Mouse (Mus musculus) bone marrow macrophage, adult 2 months (primary cell): ENCODE measurements around the gene Batf3. TPM values are rescaled to one million over a fixed set of nuclear protein-coding genes. Genes with fewer than 3 reads are reported as not detected.

ENCODE experiments used
- H3K27ac ChIP-seq: 2 replicates; pipeline ENCODE4 v1.5.1; 2012; ENCODE audit warnings: low read depth, low read length; ENCODE audit not compliant: insufficient read depth
- H3K4me1 ChIP-seq: 2 replicates; pipeline ENCODE4 v1.6.1; 2012; ENCODE audit warnings: low read length; ENCODE audit not compliant: control insufficient read depth, insufficient read depth
- H3K4me3 ChIP-seq: 2 replicates; pipeline ENCODE4 v1.5.1; 2012; ENCODE audit warnings: mild to moderate bottlenecking, low read length, moderate library complexity; ENCODE audit not compliant: insufficient read depth
- CTCF ChIP-seq: IDR thresholded peaks from 2 replicates; pipeline ENCODE4 v1.5.1; 2012; ENCODE audit warnings: low read depth, mild to moderate bottlenecking, low read length, moderate library complexity
- POLR2A ChIP-seq: IDR thresholded peaks from 2 replicates; pipeline ENCODE4 v1.6.1; 2012; ENCODE audit warnings: mild to moderate bottlenecking, low read depth, low read length, borderline replicate concordance
- polyA plus RNA-seq: library from polyadenylated mRNA; stranded (reverse); fragments of >200 nt; gene quantifications from 2 replicates; pipeline ENCODE4 v1.2.4, GENCODE M21; 2012; ENCODE audit not compliant: missing spikeins, insufficient read depth, insufficient read length

Gene Batf3
- polyA plus RNA-seq: 5.6 and 7.0 TPM in 2 replicates

DNA sequence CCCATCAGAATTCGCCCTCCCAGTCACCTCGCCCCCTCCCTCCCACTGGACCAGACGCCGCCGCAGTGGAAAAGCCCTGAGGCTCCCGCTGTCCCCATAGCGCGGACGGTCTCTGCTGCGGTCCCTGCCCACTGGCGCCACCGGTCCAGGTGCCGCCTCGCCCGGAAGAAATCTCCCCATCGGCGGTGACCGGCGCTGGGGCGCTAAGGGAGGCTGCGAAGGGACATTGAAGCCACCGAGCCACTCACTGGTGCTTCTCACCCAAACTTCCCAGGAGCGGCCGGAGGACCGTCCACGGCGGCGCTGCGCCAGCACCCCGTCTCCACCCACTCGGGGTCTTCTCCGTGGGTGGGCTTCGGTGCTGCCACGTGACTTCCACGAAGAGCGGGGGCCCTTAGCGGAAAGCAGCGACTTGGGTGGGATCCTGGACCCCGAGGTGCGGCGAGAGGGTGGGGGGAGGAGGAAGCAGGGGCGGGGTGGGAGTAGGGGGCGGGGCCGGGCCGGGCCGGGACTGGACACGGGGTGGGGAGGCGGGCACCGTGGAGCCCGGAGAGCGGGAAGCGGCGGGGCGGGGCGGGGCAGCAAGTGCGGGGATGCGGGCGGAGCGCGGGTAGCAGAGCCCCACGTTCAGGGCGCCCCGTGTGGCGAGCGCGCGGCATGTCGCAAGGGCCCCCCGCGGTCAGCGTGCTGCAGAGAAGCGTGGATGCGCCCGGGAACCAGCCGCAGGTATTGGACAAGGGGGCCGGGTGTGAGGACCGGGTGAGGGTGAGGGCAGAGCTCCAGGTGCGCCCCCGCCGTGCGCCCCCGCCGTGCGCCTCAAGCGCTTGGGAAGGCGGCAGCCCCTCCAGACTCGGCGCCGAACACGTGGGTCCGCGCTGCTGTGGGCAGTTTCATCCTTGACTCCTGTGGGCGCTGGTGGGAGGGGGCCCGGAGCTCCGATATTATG is at the start of gene Batf3:
TSS of gene Batf3 (plus strand) at position 46 of the 946 bp plus-strand sequence.
- H3K27ac ChIP-seq: no peak within 1 kb of the TSS

DNA sequence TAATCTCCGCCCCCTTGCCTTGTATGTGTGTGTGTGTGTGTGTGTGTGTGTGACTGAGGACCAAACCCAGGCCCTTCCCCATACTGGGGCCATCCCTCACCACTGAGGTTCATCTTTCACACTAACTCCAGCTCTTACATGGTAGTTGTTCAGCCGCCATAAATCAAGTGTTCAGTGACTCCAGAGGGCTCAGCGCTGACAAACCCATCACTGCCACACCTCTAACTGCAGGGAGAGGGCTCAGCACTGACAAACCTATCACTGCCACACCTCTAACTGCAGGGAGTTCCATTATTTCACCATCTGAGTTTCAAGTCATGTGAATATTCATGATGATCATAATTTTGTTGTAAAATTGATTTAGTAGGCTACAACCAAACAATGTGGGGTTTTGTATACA is 44.1 kb upstream of the Batf3 start:
- H3K4me3 ChIP-seq: no peak overlapping the region
- H3K4me1 ChIP-seq: peaks cover 8% of the 10 kb centered on the region
- no peak for TF ChIP-seq POLR2A
- TF ChIP-seq CTCF: no peak
- H3K27ac ChIP-seq: no peak overlapping the region

More for the DNA sequence above, at the start of gene Batf3:
- Histone ChIP-seq H3K4me1 (0 out of 2 replicates have a peak, but pooled peaks cover 3% of the 10 kb centered on the region), H3K4me3 (peak within 1 kb of the TSS; percentile 85)
- TF ChIP-seq POLR2A (no peak), CTCF (no peak)

DNA sequence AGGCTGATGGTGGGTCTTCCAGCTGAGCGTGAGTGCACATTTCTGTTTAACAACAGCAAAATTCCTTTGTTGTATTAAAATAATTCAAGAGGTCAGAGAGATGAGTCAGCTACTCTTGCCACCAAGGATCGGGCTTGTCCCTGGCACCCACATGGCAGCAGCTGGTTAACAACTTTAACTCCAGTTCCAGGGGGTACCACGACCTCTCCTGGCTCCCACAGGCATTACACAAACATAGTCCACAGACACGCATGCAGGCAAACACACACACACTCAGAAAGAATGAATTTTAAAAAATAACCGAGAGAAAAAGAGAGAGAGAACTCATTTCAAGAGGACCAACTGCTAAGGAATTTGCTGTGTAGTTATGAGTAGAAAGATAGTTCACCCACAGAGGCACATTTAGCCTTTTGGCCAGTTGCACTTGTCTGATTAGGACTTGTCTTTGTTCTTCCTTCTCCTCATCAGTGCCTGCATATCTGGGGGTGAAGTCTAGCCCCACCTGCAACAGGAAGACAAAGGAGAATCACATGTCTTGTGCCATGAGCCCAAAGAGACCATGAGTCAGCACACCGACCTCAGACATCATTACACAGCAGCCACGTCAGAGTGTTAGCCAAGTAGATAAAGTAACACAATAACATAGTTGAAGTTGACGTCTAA is 42.6 kb upstream of the Batf3 start:
- no peak overlapping the region for H3K27ac ChIP-seq
- peaks cover 8% of the 10 kb centered on the region for H3K4me1 ChIP-seq
- no peak overlapping the region for H3K4me3 ChIP-seq
- TF ChIP-seq CTCF (peak; percentile 28; the same call in 1 of the 2 replicates), POLR2A (no peak)

DNA sequence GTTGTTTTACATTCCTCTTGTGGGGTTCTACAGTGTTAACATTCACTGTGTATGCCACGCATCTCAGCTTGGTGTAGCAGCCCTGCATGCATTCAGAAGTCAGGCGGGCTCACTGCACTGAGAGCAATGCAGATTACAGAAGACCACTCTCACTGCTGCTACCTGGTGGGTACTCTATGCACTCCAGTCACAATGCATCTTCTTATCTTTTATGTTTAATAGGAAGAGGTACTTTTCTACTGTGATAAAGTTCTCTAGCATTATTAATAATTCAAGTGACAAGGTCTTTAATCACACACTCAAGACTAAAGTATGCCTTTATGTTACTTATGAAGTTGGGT is 42.1 kb upstream of the Batf3 start:
- no peak overlapping the region for H3K27ac ChIP-seq
- TF ChIP-seq POLR2A (no peak), CTCF (no peak)
- H3K4me3 ChIP-seq: no peak overlapping the region
- peaks cover 8% of the 10 kb centered on the region for H3K4me1 ChIP-seq

DNA sequence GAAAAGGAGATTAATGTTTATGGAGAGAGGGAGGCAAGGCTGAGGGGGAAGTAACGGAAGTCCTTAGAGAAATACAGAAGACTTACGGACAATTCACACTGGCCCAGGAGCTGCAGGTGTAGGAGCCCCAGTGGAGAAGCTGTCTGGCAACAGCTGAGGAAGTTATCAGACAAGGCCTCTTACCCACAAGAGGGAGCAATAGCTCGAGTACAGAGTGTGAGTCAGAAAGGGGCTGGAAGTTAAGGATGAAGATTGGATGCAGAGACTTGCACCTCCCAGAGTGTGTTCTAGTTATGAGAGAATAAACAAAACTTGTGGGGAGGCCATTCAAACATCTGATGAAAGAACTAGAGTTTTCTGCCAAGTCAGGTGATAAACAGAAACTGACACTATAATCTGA is 40.2 kb upstream of the Batf3 start:
- TF ChIP-seq CTCF: no peak
- TF ChIP-seq POLR2A: no peak
- no peak overlapping the region for H3K4me3 ChIP-seq
- peaks cover 11% of the 10 kb centered on the region for H3K4me1 ChIP-seq
- no peak overlapping the region for H3K27ac ChIP-seq

DNA sequence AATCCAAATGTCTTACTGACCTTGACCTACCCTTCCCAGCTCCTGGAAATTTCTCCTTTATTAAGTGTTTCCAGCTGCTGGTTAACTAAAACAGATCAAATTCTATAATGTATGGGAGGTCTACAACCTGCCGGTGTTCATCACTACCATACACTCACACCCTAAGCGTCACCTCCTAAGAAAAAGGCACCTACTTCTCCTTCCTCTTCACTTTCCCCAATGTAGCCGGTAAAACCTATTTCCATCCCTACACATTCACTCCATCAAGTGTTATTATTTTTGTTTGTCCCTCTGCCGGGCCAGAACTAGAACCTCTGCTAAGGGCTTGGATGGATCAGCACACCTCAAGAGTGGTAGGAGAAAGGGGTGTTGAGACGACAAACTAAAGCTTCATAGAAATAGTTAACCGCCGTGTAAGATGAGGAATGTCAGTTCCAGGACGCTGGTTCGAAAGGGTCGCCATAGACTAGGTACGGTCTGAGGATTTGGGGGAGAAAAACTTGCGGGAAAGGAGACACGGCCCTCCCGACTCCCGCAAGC is 35.3 kb upstream of the Batf3 start:
- H3K4me1 ChIP-seq: peaks cover 12% of the 10 kb centered on the region
- TF ChIP-seq CTCF (no peak), POLR2A (no peak)
- peak overlapping the region; percentile 51 for H3K27ac ChIP-seq
- H3K4me3 ChIP-seq: peak overlapping the region; percentile 86

DNA sequence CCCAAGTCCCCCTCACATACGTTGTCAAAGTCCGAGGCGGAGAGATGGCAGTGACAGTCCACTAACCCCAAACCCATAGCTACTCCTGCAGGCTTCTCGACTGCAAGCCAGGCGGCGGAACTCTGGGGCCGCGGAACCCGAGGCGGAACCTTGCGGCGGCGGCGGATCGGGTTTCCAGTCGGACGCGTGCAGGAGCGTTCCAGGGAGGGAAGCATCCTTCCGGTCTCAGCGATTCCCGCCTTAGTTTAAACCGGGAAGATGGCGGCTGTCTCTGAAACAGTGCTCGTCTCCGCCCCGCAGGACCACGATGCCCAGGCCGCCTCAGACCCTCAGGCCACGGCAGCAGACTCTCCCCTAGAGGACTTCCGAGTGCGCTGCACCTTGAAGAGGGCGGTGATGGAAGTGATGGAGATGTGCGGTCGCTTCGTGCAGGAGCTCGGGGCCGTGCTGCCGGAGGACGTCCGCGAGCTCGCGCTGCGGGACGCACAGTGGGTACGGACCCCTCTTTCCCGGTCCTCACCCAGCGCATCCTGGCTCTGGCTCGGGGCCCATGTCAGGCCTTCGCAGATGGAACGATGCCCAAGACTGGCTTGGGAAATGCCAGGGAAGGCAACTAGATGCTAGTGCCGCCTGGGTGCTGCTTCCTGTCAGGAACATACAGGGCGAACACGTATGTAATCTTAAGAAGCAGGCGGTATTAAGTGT is 34.7 kb upstream of the Batf3 start, which contains the start of the genes Tatdn3 and Nsl1:
TSS of gene Tatdn3 (minus strand) at position 152 of the 705 bp plus-strand sequence.
TSS of gene Nsl1 (plus strand) at position 232 of the 705 bp plus-strand sequence.
- TF ChIP-seq POLR2A (no peak), CTCF (no peak)

DNA sequence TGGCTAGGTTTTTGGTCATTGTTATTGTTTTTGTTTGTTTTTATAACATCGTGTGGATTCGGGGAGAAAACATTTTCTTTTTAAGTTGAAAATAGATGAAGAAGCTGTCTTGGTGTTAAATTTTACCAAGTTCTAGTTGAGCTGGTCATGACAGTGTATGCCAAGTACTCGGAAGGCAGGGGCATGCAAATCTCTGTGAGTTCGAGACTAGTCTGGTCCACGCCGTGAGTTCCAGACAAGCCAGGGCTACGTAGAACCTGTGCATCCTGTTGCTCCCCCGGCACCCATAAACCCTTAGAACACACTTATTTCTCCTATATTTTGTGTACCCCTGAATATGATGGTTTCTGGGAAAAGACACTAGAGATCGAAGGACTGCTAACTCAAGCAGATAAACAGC is 33.9 kb upstream of the Batf3 start:
- H3K4me3 ChIP-seq: peak overlapping the region; percentile 86
- no peak overlapping the region for H3K27ac ChIP-seq

More for the DNA sequence above, 34.7 kb upstream of the Batf3 start, which contains the start of the genes Tatdn3 and Nsl1:
- Histone ChIP-seq H3K27ac (peak within 1 kb of the TSS; percentile 51), H3K4me1 (peaks cover 12% of the 10 kb centered on the region), H3K4me3 (peak within 1 kb of the TSS; percentile 86)

DNA sequence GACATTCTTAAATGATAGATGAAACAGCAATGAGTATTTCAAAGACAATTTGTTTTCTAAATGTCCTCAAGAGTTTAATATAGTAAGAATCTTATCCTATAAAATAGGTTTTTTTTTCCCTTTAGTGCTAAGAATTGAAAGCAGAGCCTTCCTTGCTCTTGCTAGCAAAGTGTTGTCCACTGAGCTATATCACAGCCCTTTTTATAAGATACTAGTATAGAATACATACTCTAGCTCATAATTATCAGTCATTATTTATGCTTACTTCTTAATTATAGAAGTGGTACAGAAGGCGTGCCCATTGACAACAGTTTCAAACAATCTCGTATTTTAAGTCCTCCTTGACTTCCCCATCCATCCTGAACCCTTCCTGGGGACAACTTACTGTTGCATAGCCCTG is 33.1 kb upstream of the Batf3 start:
- TF ChIP-seq CTCF (no peak), POLR2A (no peak)
- Histone ChIP-seq H3K4me3 (no peak overlapping the region), H3K4me1 (peaks cover 13% of the 10 kb centered on the region)

More for the DNA sequence above, 33.9 kb upstream of the Batf3 start:
- no peak for TF ChIP-seq CTCF
- no peak for TF ChIP-seq POLR2A
- H3K4me1 ChIP-seq: peaks cover 12% of the 10 kb centered on the region

DNA sequence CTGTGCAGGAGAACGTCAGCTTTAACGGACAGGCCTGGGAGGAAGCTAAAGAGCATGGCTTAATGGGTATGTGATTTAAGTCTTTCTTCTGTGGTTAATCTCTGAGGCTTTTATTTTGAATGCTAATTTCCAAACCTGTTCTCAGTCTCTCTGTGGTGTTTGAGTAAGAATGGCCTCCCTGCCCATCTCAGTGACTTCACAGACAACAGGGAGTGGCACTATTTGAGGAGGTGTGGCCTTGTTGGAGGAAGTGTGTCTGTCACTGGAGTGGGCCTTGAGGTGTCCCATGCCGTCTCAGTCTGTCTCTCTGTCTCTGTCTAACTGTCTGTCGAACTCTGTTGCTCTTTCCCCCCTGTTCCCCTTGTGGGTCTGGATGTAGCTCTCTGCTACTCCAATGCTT is 32.5 kb upstream of the Batf3 start:
- H3K4me1 ChIP-seq: peaks cover 13% of the 10 kb centered on the region
- no peak overlapping the region for H3K4me3 ChIP-seq
- H3K27ac ChIP-seq: no peak overlapping the region
- TF ChIP-seq POLR2A (no peak), CTCF (no peak)

More for the DNA sequence above, 33.1 kb upstream of the Batf3 start:
- no peak overlapping the region for H3K27ac ChIP-seq
